Mouse (Mus musculus) megakaryocyte, embryonic 14.5 days (primary cell): ENCODE results near the gene Msantd2.

Source experiments
- FLI1 ChIP-seq: IDR thresholded peaks from 2 replicates; pipeline ENCODE4 v1.6.1; 2012; ENCODE audit warnings: low read length, inconsistent platforms, mixed read lengths
- GATA1 ChIP-seq: IDR thresholded peaks from 3 replicates; pipeline ENCODE4 v1.6.1; 2012; ENCODE audit warnings: mixed read lengths, low read length, inconsistent platforms, borderline replicate concordance

DNA sequence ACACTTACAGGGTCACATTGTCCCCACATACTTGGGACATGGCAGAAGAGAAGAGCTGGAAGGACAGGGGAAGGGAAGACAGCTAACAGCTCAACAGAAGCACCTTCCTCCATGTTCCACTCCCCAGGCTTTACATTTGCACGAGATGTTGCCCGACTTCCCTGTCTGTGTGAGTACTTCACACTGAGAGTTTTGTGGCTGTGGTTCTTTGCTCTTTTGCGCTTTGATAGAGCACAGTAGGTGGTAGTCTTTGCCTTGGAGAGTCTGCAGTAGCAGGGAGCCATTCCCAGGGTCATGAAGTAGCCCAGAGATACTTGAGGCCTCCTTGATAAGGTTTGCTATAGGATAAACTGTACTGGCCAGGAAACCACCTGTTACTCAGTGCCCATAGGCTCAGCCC lies 11.1 kb downstream of the Msantd2 start:
- TF ChIP-seq GATA1 (no peak), FLI1 (no peak)
